Mouse (Mus musculus): ENCODE results near the gene Prkcsh.

Prkcsh gene

DNA sequence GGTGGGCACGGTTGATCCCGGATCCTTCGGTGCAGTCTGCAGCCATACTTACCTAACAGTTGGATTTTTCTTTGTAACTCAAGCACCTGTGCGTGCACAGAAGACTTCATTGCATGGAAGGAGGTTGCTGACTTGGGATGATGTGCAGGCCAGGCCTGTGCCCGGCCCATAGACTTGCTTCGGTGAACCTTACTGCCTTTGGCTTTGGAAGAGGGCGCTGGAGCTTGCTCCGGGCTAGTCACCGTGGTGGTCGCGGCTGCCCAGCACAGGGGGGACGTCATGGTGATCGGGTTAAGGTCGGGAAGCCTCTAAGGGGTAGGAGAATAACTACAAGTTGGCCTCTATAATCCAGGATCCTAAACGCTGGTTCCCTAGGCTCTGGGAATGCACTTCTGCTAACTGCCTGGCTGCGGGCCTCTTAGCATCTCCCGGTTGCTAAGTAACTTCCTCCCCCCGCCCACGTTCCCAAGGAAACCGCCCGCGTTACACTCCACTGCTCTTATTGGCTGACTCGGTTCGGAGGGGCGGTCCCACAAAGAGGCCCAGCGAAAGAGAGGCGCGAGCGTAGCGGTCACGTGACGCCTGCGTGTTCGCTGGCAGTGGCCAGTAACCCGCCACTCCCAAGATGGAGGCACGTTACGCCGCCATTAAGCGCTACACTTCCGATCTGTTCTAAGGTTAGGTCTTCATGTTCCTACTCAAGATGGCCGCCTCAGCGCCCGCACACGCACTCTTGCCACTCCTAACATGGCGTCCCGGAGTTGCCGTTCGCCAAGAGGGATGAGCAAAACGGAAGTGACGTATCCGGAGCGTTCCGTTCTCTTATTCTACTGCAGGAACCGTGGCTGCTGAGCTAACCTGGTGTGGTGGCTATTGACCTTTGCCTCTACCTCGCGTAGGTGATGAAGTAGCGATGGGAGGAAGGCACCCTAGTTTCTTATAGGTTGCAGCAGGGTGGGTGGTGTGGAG, at the start of gene Prkcsh, which contains the start of gene Ccdc151:
Gene Prkcsh (plus strand): TSS at position 613 of the 969 bp plus-strand sequence.
Gene Ccdc151 (minus strand): TSS at position 441 of the 969 bp plus-strand sequence.
- peak; percentile 100 for DNase-seq (ENCODE audit: low read depth, low spot score)

DNA sequence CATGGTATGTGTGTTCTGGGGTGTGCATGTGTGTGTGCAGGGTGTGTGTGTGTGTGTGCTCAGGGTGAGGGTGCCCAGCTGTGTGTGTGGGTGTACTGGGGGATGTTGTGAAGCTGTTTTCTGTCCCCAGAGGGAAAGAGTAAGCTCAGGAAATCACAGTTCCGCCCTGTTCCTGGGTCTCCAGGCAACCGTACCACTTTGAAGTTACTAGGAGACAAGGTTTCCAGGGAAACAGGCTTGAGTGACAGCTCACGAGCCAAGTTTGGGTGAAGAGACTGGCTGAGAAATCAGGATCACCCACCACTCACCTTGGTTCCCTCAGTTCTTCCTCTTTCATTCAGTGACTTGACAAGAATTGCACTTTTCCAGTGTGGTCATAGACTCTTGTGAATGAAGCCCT, 49.0 kb upstream of the Prkcsh start:
- DNase-seq (ENCODE audit: low read depth, low spot score): no peak

DNA sequence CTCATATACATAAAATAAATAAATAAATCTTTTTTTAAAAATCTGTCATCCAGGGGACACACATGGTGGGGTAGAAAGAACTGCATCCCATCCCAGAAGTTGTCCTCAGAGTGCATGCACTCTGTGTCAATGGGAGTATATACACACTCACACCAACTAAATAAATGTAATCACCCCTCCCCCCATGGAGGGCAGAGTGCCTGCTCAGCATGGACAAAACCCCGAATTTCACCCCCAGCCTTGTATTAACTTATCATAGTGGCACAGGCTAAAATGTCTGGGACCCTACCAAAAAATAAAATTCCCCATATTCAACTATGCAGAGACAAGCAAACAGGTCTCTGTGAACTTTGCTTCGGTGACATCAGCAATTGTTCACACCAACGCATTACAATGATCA, 48.0 kb upstream of the Prkcsh start:
- DNase-seq (ENCODE audit: low read depth, low spot score): no peak

DNA sequence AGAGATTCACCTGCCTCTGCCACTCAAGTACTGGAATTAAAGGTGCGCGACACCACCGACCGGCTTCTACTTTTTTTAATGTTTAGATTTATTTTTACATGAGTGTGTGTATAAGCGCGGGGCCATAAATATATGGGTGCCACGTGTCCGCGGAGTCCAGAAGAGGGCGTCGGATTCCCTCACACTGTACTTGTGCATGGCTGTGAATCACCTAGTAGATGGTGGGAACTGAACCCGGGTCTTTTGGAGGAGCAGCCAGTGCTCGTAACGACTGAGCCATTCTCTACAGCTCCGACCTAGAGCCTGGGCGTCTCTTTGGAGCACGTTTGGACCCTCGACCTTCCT, 47.4 kb upstream of the Prkcsh start:
- no peak for DNase-seq (ENCODE audit: low read depth, low spot score)

DNA sequence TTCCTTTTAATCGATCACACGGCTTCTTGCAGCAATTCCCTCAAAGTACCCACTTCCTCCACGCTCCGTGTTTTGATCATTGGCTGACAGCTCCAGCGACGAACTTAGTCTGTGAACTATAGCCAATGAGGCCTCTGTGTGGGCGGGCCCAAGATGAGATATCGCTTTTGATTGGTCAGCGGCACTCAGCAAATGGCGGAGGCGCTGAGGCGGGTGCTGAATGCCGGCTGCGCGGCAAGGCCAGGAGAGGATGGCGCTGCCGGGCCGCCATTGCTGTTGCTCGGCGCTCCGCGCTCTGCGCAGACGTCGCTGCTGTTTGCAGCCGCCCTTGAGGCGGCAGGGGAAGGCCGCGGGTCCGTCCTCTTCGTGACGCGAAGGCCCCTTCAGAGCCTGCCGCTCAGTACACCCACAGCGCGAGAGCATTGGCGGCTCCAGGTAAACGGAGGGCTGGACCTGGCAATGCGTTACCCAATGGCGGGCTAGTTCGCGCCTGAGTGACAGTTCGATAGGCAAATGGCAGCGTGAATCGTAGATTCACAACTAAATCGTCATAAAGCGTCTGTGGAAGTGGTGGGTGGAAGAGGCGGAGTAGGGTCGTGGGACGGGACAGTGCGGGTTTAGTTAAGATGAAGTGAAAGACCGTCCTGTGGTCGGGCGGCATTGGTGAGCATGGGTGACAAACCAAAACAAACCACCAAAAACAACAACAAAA, 46.9 kb upstream of the Prkcsh start, which contains the start of gene Swsap1:
Gene Swsap1 (plus strand): TSS at position 186 of the 712 bp plus-strand sequence.
- peak; percentile 99 for DNase-seq (ENCODE audit: low read depth, low spot score)

DNA sequence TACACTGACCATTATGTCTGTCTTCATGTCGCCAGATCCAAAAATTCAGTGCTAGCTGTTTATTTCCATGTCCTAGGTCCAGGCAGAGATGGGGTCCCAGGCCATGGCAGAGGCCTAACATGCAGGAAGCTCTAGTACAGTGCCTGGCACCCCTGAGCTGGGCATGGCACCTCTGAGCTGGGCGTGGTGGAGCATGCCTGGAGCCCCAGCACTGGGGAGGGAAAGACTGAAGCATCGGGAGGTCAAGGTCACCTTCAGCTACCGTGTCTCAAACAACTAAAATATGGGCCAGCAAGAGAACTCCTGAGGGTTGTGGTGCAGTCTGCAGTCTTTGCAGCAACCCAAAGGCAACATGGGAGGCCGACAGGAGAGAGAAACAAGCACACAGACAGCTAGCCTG, 44.2 kb upstream of the Prkcsh start:
- no peak for DNase-seq (ENCODE audit: low read depth, low spot score)

DNA sequence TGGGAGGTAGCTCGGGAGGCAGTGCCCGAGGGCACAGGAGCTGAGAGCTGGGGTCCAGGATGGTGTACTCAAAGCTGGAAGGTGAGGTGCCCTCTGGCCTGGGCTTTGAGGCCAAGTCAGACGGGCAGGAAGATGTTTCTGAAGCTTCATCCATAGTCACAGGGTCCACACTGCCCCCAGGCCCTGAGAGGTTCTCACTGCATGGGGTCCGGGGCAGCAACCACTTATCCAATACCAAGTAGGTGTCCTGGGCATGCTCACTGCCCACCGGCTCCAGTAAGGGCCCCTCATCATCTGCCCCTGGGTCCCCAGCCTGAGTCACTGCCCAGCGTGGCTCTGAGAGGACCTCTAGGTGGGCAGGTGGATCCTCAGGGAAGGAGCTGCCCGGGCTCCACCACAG, 43.4 kb upstream of the Prkcsh start:
- no peak for DNase-seq (ENCODE audit: low read depth, low spot score)

DNA sequence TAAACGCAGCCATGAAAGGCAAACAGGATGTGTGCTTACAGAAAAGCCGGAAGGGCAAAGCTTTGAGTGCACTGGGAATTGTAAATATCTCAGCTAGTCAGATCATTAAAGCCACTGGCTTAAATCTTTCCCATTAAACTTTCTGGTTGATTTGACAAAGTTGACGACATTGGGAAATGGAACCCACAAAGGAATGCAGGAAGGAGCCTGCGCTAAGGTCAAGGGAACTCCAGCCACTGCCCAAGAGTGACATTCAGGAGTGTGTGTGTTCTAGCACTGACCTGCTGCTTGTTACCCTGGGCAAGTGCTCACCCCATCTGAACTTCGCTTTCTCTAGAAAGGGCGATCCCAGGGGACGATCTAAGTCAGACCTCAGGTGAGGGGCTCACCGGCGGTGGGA, 42.5 kb upstream of the Prkcsh start:
- no peak for DNase-seq (ENCODE audit: low read depth, low spot score)

DNA sequence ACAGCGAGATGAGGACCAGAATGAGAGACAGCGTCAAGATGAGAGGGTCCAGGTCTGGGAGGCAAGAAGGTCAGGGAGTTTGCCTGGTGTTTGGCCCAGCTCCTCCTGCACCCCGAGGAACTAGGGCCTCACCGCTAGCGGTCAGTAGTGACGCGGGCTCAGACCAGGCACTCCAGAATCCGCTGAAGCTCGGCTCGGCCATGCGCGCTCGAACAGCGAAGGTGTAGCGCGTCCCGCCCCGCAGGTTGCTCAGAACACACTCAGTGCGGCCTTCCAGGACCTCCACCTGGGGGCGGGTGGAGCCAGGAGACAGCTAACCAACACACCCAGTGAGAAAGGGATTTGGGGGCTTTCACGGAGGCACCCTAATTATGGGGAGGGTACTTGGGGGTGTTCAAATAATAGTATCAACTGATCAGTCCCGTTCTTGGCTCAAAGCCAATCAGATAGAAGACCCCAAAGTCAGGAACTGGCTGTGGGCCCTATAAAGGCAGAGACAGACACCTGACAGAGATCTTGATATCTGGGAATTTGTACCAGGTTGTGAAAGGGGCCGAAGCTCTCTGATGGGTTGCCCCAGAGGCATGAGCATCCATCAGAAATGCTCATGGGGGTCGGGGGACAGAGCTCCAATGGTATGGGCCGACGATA, 41.9 kb upstream of the Prkcsh start:
- DNase-seq (ENCODE audit: low read depth, low spot score): no peak

DNA sequence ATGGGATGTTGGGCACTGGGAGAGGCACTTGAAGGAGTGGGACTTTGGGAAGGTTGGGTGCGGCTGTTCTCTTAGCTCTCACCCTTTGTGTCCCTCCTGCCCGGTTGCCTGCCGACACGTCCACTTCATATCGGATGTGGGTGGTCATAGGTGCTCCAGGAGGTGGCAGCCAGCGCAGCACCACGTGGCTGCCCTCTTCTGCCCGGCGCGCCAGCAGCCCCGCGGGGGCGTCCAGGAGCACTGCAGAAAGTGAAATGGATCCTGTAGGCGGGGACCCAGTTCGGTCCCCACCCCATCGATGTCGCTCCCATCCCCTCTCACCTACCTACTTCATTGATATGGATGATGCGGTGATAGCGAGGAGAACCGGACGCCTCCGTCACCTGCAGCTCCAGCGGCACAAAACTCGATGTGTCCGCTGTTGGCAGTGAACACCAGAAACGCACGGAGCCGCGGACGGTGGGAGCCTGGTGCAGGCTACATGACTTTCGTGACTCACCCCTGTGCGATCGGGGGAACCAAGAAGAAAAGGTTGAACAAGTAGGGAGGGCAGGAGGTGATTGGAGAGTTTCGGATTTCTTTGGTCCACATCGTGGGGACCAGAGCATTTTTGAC, 41.1 kb upstream of the Prkcsh start:
- DNase-seq (ENCODE audit: low read depth, low spot score): no peak

DNA sequence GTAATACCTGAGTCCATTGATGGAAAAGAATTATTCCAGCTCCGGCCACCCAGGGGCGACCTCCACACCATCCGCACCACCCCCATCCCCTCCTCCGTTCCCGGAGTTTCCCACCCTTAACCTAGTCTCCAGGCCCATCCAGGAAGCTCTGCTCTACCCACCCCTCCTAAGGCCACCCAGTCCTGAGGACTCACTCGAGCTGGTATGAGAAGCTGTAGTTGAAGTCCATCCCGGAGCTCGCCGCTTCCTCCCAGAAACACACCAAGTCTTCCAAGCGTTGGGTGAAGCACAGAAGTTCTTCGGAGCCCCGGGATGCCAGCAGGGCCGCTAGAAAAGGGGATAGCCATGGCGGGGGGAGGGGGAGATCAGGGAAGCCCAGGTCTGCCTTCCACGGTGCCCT, 40.6 kb upstream of the Prkcsh start:
- DNase-seq (ENCODE audit: low read depth, low spot score): no peak

DNA sequence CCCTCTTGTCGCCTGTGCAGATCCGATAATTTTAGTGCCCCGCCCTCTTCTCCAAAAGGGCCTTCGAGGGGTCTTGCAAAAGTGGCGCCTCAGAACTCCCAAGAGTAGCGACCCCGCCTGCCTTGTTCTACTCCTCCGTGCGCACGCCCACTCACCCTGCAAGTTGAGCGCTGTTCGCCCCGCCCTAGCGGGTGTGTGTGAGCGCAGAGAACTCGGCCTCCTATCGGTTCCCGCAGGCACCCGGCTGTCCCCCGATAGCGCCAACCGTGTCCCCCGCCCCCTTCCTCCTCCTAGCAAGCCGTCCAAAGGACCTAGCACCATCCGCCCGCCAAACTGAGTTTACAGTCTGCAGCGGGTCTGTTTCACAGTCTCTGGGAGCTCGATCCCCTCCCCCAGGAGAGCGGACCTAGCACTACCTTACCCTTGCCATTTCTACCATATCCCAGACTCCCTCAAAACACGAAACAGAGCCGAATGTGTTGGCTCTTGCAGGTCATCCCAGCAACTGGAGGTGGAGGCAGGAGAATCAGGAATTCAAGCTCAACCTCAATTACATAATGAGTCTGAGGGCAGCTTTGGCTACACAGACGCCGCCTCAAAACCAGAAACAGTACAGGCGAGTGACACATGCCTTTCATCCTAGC, 40.1 kb upstream of the Prkcsh start:
- DNase-seq (ENCODE audit: low read depth, low spot score): peak; percentile 80

DNA sequence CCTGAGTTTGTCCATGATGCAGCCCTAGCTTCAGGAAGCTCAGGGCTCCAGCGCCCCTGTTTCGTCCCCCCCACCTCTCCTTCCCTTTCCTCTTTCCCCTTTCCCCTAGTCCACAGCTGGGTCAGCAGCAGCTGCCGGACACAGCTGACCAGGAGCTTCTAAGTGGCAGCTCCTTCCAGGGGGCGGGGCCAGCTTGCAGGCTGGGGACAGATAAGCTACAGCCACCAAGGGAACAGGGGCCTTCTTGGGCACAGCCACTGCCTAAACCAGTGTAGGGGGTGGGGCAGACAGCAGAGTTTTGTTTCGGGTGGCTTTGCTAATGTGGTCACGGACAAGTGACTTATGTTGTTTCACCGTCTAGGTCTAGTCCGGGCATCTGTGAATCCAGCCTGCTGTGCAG, 39.2 kb upstream of the Prkcsh start, which contains the start of gene Epor:
Gene Epor (minus strand): TSS at position 90 of the 400 bp plus-strand sequence.
- DNase-seq (ENCODE audit: low read depth, low spot score): no peak

DNA sequence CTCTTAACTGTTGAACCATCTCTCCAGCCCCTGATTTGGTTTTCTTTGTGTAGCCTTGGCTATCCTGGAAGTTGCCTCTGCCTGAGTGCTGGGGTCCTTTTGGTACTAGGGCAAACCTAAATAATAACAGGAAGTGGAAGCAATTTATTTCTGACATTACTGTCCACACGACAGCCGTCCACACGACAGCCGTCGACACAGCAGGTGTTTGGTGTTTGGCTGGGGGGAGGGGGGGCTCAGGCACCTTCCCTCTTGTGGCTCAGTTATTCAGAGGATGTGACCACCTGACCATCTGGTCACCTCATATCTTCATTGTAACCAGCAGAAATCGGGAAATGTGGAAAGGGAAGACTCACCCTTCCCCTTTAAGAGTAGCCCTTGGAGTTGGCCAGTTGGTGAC, 33.7 kb upstream of the Prkcsh start:
- DNase-seq (ENCODE audit: low read depth, low spot score): no peak

DNA sequence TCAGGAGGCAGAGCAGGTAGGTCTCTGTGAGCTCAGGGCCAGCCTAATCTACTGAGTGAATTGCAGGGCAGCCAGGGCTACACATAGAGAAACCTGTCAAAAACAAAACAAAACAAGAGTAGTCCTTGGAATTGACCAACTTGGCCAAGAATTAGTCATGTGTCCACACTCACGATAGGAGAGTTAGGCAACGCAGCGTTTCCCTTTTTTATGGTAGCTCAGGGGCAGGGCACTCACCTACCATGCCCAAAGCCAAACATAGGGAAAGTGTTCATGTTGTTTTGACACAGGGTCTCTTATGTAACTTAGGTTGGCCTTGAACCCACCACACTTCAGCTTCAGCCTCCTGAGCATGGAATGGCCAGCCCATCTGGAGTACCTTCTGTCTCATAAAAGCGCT, 33.3 kb upstream of the Prkcsh start:
- no peak for DNase-seq (ENCODE audit: low read depth, low spot score)

DNA sequence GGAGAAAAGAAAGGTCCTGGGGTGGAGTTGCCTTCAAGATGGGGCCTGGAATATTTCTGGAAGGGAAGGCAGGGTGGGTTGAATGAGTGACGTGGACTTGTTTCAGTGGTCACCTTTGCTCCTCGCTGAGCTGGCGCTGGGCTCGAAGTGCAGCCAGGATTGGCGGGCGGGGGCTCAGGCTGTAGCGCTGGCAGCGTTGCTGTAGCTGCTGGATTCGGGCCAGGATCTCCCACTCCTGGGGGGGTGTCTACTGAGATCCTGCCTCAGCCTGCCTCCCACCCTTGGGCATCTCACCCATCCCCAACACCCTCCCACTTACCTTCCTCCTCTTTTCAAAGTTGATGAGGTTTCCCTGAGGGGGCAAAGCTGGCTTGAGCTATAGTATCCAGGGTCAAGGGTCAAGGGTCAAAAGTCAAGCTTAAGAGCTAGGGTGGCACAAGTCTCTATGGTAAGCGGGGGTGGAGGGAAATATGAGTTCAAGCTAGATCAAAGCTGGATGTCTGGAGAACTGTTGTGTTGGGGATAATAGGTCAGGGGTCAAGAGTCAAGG, 25.9 kb upstream of the Prkcsh start:
- DNase-seq (ENCODE audit: low read depth, low spot score): no peak

DNA sequence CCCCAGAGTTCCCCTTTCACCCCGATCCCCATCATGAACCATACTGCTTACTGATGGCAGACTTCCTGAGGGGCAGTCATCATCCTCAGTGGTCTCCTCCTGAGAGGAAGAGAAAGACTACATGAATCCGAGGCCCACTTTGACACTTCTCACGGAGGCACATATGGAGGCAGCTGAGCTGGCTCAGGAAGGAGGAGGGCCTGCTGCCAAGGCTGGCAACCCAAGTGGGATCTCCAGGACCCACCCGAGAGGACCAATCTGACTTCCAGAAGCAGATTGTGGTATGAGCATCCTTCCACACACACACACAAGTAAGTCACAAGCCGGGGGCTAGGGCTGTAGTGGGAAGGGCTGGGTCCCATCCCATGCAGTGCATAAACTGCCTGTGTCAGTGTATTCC, 25.3 kb upstream of the Prkcsh start:
- no peak for DNase-seq (ENCODE audit: low read depth, low spot score)

DNA sequence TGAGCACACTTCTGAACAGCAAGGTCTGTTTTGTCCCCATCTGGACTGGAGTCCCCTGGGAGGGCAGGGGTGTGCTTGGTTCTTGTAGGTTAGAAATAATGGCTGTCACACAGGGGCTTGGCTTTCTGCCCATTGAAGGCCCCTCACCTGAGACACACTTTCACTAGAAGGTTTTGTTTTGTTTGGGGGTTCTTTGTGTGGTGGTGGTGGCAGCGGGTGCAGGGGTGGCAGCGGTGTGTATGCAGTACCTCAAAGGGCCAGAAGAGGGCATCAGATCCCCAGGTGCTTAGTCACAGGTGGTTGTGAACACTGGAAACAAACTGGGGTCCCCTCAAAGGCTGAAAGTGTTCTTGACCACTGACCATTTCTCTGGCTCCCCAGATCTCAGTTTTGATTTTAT, 24.6 kb upstream of the Prkcsh start:
- DNase-seq (ENCODE audit: low read depth, low spot score): peak; percentile 49

DNA sequence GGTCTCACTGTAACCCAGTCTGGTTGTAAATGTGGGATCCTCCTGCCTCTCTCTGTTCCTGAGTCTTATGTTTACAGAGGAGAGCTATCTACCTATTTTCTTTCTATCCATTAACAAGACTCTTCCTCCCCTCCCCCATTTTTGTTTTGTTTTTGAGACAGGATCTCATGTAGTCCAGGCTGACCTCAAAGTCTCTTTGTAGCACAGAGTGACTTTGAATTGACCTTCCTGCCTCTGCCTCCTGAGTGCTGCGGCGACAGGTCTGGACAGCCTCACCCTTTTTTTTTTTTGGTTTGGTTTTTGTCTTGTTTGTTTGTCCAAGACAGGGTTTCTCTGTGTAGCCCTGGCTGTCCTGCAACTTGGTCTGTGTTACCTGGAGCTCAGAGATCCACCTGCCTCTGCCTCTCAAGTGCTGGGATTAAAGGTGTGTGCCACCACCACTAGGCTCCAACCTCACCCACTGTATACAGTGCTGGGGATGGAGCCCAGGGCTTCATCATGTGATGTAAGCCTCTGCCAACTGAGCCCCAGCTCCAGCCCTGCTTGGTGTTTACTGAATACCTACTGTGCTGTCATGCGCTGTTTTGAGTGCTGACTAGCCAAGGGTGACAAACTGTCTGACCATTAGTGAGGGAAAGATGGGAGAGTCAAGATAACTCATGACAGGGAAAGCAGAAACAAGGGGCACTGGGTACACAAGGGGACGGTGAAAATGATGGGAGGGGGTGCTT, 24.0 kb upstream of the Prkcsh start:
- DNase-seq (ENCODE audit: low read depth, low spot score): peak; percentile 67

DNA sequence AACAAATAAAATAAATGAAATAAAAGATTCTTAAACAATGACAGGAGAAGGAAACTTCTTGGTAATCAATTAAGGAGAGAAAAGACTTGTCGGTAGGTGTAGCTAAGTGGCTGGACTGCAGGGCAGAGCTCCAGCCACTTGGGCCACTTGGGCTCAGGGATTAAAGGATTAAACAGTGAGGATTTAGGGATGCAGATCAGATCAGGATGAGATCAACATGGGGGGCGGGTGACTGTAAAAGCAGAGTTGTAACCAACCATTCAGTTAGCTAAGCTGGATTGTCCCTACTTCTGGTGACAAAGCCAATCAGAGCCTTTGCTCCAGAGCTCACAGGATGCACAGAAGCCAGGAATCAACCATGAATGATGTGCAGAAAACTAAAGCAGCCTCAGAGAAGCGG, 18.7 kb upstream of the Prkcsh start:
- DNase-seq (ENCODE audit: low read depth, low spot score): no peak
